Mouse (Mus musculus): ENCODE measurements around the gene 4930426L09Rik. TPM values are rescaled to one million over a fixed set of nuclear protein-coding genes. Genes with fewer than 3 reads are reported as not detected.
A peak's percentile ranks its signal among the peaks of the same experiment; 100 is the strongest.

4930426L09Rik gene
- polyA plus RNA-seq (2015; fragmentation: Nextera tagmentation; extraction: Ambion mirVana), result 0.23 and 0.61 TPM in 2 replicates

- Histone ChIP-seq H3K4me3 (replicated peaks) (peak within 1 kb of the TSS; percentile 75), H3K9ac (peak within 1 kb of the TSS; percentile 83), H3K27ac (peak within 1 kb of the TSS; percentile 96), H3K4me1 (0 out of 2 replicates have a peak, but pooled peaks cover 2% of the 10 kb centered on the region), H3K4me2 (peak within 1 kb of the TSS; percentile 90), H3K36me3 (no peaks in the 10 kb centered on the region), H3K9me3 (no peaks in the 10 kb centered on the region), H3K27me3 (replicated peaks) (no peaks in the 10 kb centered on the region)
- ATAC-seq (ENCODE audit: insufficient read depth, low FRiP score, low read depth), result peak; percentile 97
- 0% methylated on average over 57 of the region's 66 CpGs for WGBS
Observed at GRCm38 (mm10) chr2:18998054-18998478, at the start of gene 4930426L09Rik, which contains the start of gene Pip4k2a. 4930426L09Rik (plus strand) TSS chr2:18998343. Pip4k2a (minus strand) TSS chr2:18998126.

DNA sequence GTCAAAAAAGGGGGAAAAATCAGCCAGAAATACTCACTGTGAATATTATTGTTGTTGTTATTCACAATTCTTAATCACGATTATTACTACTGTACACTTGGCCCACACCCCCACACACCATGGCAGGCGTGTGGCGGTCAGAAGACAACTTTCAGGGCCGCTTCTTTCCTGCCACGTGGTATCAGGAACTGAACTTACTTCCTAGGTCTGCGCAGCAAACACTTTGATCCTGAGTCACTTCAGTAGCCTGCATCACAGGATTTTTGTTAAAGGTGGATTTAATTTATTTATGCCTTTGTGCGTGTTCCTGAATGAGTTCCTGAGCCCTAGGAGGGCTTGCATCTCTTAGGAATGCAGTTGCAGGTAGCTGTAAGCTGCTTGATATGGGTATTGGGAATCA lies 49.4 kb upstream of the 4930426L09Rik start:
- H3K36me3 ChIP-seq, result no peaks in the 10 kb centered on the region
- H3K4me2 ChIP-seq, result no peak overlapping the region
- 79% methylated on average over 7 of the region's 7 CpGs for WGBS
- H3K9ac ChIP-seq, result no peak overlapping the region
- no peaks in the 10 kb centered on the region for H3K9me3 ChIP-seq
- H3K4me3 ChIP-seq (replicated peaks), result no peak overlapping the region
- H3K27me3 ChIP-seq (replicated peaks), result no peaks in the 10 kb centered on the region
- no peak overlapping the region for H3K27ac ChIP-seq
- no peak for ATAC-seq (ENCODE audit: insufficient read depth, low FRiP score, low read depth)
- peaks cover 7% of the 10 kb centered on the region for H3K4me1 ChIP-seq

DNA sequence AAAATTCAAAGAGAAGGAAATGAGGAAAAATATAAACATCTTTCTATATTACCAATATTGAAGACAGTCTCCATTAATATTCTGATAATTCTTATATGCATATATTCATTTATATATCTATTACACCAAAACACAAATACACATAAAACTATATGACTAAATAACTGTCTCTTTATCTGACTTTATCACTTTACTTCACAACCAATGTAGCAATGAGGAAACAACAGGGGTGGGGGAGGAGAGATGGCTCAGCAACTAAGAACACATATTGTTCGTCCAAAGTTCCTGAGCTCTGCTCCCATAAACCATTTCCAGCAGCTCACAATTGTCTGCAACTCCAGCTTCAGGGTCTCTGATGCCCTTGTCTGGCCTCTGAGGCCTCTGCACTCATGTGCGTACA lies 47.4 kb upstream of the 4930426L09Rik start:
- H3K9me3 ChIP-seq, result no peaks in the 10 kb centered on the region
- H3K4me3 ChIP-seq (replicated peaks), result no peak overlapping the region
- no peak overlapping the region for H3K4me2 ChIP-seq
- H3K36me3 ChIP-seq, result no peaks in the 10 kb centered on the region
- H3K27ac ChIP-seq, result no peak overlapping the region
- no peak for ATAC-seq (ENCODE audit: insufficient read depth, low FRiP score, low read depth)
- no peak overlapping the region for H3K9ac ChIP-seq
- H3K4me1 ChIP-seq, result peaks cover 5% of the 10 kb centered on the region; the same call in 1 of the 2 replicates
- 70% methylated on average over 2 of the region's 2 CpGs for WGBS
- H3K27me3 ChIP-seq (replicated peaks), result no peaks in the 10 kb centered on the region

DNA sequence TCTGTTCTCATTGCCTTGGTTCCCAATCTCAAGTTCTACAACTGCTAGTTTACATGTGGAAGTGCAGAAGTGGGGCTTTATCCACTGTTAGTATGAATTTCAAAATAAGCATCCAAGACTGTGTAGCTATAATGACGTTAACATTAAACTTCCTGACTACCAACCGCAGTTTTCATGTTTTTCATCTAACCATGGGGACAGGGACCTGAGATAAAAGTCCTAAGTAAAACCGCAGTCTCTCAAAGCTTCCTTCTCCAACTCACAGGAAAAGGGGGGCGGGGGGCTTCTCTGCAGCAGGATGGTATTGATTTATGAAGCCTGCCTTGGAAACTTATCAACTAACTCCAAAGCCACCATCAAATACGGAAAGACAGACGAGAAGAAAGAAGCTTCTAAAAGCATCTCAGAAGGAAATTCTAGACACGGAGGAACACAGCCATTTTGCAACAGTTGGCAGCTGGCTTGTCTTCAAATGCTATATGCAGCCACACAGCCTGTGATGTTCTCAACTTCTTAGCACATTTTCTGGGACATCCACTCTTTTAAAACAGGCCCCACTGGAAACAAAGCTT lies 46.0 kb upstream of the 4930426L09Rik start:
- Histone ChIP-seq H3K27ac (peak overlapping the region; percentile 33; the same call in 1 of the 2 replicates), H3K9ac (no peak overlapping the region), H3K4me3 (replicated peaks) (no peak overlapping the region), H3K9me3 (no peaks in the 10 kb centered on the region), H3K4me1 (peaks cover 5% of the 10 kb centered on the region; the same call in 1 of the 2 replicates), H3K4me2 (no peak overlapping the region), H3K27me3 (replicated peaks) (no peaks in the 10 kb centered on the region), H3K36me3 (no peaks in the 10 kb centered on the region)
- 22% methylated on average over 7 of the region's 7 CpGs for WGBS
- ATAC-seq (ENCODE audit: insufficient read depth, low FRiP score, low read depth), result no peak

- Histone ChIP-seq H3K9ac (no peak overlapping the region), H3K9me3 (no peaks in the 10 kb centered on the region), H3K36me3 (no peaks in the 10 kb centered on the region), H3K4me3 (replicated peaks) (no peak overlapping the region), H3K27me3 (replicated peaks) (no peaks in the 10 kb centered on the region), H3K4me2 (no peak overlapping the region), H3K4me1 (peaks cover 5% of the 10 kb centered on the region; the same call in 1 of the 2 replicates), H3K27ac (no peak overlapping the region)
- ATAC-seq (ENCODE audit: insufficient read depth, low FRiP score, low read depth), result no peak
- WGBS, result 76% methylated on average over 4 of the region's 4 CpGs
Observed at GRCm38 (mm10) chr2:18954422-18954821, 43.7 kb upstream of the 4930426L09Rik start.

GRCm38 (mm10) chr2:18955022-18955421 lies 43.1 kb upstream of the 4930426L09Rik start:
- WGBS, result 51% methylated on average over 4 of the region's 4 CpGs
- peaks cover 5% of the 10 kb centered on the region; the same call in 1 of the 2 replicates for H3K4me1 ChIP-seq
- no peak for ATAC-seq (ENCODE audit: insufficient read depth, low FRiP score, low read depth)

DNA sequence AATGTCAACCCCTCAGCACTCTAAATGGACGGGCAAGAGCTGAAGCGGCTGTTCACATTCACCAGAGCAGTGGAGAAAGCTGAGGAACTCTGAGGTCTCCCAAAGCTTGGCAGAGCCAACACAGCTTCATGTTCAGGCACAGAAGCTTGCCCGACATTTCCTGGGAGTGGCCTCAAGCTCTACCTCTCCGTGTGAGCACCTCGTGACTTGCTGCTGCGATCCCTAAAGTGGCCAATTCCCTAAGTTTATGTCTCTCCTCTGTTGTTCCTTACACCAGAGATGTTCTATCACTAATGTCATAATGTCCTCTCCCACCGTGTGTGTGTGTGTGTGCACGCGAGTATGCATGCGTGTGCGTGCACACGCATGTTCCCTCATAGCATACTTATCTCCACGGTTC lies 42.5 kb upstream of the 4930426L09Rik start:
- Histone ChIP-seq H3K9ac (no peak overlapping the region), H3K4me3 (replicated peaks) (no peak overlapping the region), H3K4me2 (no peak overlapping the region), H3K27ac (no peak overlapping the region), H3K27me3 (replicated peaks) (no peaks in the 10 kb centered on the region), H3K4me1 (peaks cover 5% of the 10 kb centered on the region; the same call in 1 of the 2 replicates), H3K9me3 (no peaks in the 10 kb centered on the region), H3K36me3 (no peaks in the 10 kb centered on the region)
- no peak for ATAC-seq (ENCODE audit: insufficient read depth, low FRiP score, low read depth)
- 84% methylated on average over 13 of the region's 13 CpGs for WGBS

More at GRCm38 (mm10) chr2:18955022-18955421, 43.1 kb upstream of the 4930426L09Rik start:
- Histone ChIP-seq H3K27me3 (replicated peaks) (no peaks in the 10 kb centered on the region), H3K36me3 (no peaks in the 10 kb centered on the region), H3K27ac (no peak overlapping the region), H3K4me2 (no peak overlapping the region), H3K9me3 (no peaks in the 10 kb centered on the region), H3K9ac (no peak overlapping the region), H3K4me3 (replicated peaks) (no peak overlapping the region)

GRCm38 (mm10) chr2:18956424-18956823 lies 41.7 kb upstream of the 4930426L09Rik start:
- no peaks in the 10 kb centered on the region for H3K27me3 ChIP-seq (replicated peaks)
- peaks cover 5% of the 10 kb centered on the region; the same call in 1 of the 2 replicates for H3K4me1 ChIP-seq
- no peak overlapping the region for H3K4me3 ChIP-seq (replicated peaks)
- no peak overlapping the region for H3K27ac ChIP-seq
- no peak overlapping the region for H3K9ac ChIP-seq
- H3K4me2 ChIP-seq, result no peak overlapping the region
- H3K36me3 ChIP-seq, result no peaks in the 10 kb centered on the region
- ATAC-seq (ENCODE audit: insufficient read depth, low FRiP score, low read depth), result no peak
- no peaks in the 10 kb centered on the region for H3K9me3 ChIP-seq
- 77% methylated on average over 3 of the region's 3 CpGs for WGBS

DNA sequence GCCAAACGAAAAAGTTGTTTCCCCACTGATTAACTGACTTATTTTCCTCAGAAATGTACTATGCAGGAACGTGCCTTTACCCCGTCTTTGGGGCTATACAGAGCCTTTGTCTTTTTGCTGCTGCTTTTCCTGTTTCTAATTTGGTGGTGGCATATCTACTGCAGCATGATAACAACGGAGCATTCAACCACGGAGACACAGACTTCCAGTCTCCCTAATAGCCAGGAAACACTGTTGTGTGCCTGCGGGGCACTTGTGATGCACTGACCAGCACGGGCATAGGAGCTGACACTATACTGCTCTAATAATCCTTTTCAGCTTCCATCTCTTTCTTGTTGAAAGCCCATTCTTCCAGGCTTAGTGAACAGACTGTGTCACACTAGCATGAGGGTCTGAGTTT lies 41.2 kb upstream of the 4930426L09Rik start:
- Histone ChIP-seq H3K4me3 (replicated peaks) (no peak overlapping the region), H3K9ac (no peak overlapping the region), H3K4me1 (peaks cover 5% of the 10 kb centered on the region; the same call in 1 of the 2 replicates), H3K9me3 (no peaks in the 10 kb centered on the region), H3K4me2 (no peak overlapping the region), H3K36me3 (no peaks in the 10 kb centered on the region), H3K27ac (no peak overlapping the region), H3K27me3 (replicated peaks) (no peaks in the 10 kb centered on the region)
- ATAC-seq (ENCODE audit: insufficient read depth, low FRiP score, low read depth), result no peak
- 78% methylated on average over 7 of the region's 7 CpGs for WGBS

- no peaks in the 10 kb centered on the region for H3K9me3 ChIP-seq
- WGBS, result 91% methylated on average over 7 of the region's 7 CpGs
- H3K27me3 ChIP-seq (replicated peaks), result no peaks in the 10 kb centered on the region
- no peak overlapping the region for H3K4me2 ChIP-seq
- H3K4me1 ChIP-seq, result peaks cover 2% of the 10 kb centered on the region; the same call in 1 of the 2 replicates
- no peak overlapping the region for H3K9ac ChIP-seq
- no peak overlapping the region for H3K4me3 ChIP-seq (replicated peaks)
- H3K36me3 ChIP-seq, result no peaks in the 10 kb centered on the region
- no peak overlapping the region for H3K27ac ChIP-seq
- ATAC-seq (ENCODE audit: insufficient read depth, low FRiP score, low read depth), result no peak
Observed at GRCm38 (mm10) chr2:18957459-18957858, 40.7 kb upstream of the 4930426L09Rik start.

DNA sequence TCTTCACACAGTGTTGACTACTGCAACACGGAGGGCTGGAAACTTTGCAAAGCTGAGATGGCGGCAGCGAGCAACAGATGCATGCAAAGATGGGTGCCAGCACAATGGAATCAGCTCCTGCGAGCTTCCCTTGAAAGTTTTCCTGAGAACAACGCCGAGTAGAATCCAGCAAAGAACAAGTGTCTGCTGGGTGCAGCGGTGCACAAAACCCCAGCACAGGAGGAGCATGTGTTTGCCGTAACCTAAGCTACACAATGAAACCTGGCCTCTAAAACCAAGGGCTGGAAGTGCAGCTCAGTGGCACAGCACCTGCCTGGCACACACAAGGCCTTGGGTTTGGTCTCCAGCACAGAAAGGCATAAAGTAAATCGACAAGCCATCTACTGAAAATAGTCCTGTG lies 40.1 kb upstream of the 4930426L09Rik start:
- H3K9me3 ChIP-seq, result no peaks in the 10 kb centered on the region
- WGBS, result 91% methylated on average over 9 of the region's 9 CpGs
- no peak overlapping the region for H3K4me3 ChIP-seq (replicated peaks)
- ATAC-seq (ENCODE audit: insufficient read depth, low FRiP score, low read depth), result no peak
- no peaks in the 10 kb centered on the region for H3K36me3 ChIP-seq
- no peak overlapping the region for H3K4me2 ChIP-seq
- H3K4me1 ChIP-seq, result no peaks in the 10 kb centered on the region
- H3K27ac ChIP-seq, result no peak overlapping the region
- no peak overlapping the region for H3K9ac ChIP-seq
- no peaks in the 10 kb centered on the region for H3K27me3 ChIP-seq (replicated peaks)

- Histone ChIP-seq H3K4me3 (replicated peaks) (no peak overlapping the region), H3K4me1 (no peaks in the 10 kb centered on the region), H3K4me2 (no peak overlapping the region), H3K36me3 (no peaks in the 10 kb centered on the region), H3K9ac (no peak overlapping the region), H3K27ac (no peak overlapping the region), H3K27me3 (replicated peaks) (no peaks in the 10 kb centered on the region), H3K9me3 (no peaks in the 10 kb centered on the region)
- no peak for ATAC-seq (ENCODE audit: insufficient read depth, low FRiP score, low read depth)
- WGBS, result 81% methylated on average over 5 of the region's 5 CpGs
Observed at GRCm38 (mm10) chr2:18958501-18958900, 39.6 kb upstream of the 4930426L09Rik start.

All from stomach, embryonic 15.5 days (tissue).